Mouse (Mus musculus) olfactory bulb, adult 2 months (tissue): Measurements from ENCODE around the gene St5.

Source experiments
- CTCF ChIP-seq: fragments of 200-500 bp; IDR thresholded peaks from 2 replicates; pipeline ENCODE4 v1.5.1; 2012; ENCODE audit warnings: low read depth, mild to moderate bottlenecking, low read length, moderate library complexity; ENCODE audit not compliant: insufficient read depth
- POLR2A ChIP-seq: fragments of 200-500 bp; IDR thresholded peaks from 2 replicates; pipeline ENCODE4 v1.6.1; 2012; ENCODE audit warnings: mild to moderate bottlenecking, low read depth, low read length, moderate library complexity; ENCODE audit not compliant: insufficient read depth

DNA sequence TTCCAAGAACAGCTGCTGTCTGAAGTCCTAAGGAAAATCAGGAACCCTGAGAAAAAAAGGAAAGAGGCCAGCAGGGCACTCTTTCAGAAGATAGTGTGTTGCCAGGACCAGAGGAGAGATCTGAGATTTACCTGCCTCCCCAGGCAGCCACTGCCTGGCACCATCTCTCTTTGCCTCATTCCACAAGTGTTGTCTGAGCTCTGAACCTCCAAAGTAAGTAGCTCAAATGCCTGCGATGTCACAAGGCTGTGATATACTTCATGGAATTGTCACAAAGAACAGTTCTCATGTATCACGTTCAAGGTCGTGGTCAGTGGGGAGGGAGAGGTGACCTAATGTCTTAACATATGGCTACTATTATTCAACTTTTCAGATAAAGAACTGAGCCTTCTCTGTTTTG is 186.9 kb downstream of the St5 start:
- TF ChIP-seq CTCF (no peak), POLR2A (no peak)
